Mouse (Mus musculus): Measurements from ENCODE around the gene Serpina3g. TPM values are rescaled to one million over a fixed set of nuclear protein-coding genes. Genes with fewer than 3 reads are reported as not detected.

Gene Serpina3g
- polyA plus RNA-seq, 1 experiment from 2014 or later: 6.1 TPM

DNA sequence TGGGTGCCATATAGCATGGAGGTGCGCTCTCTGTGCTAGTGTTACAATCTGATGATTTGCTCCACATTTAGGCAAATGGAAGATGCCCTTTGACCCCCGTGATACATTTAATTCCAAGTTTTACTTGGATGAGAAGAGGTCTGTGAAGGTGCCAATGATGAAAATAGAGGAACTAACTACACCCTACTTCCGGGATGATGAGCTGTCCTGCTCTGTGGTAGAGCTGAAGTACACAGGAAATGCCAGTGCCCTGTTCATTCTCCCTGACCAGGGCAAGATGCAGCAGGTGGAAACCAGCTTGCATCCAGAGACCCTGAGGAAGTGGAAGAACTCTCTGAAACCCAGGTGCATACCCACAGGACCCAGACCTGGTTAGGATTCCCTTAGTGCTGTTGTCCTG, 30.3 kb downstream of the Serpina3g start:
- Histone ChIP-seq H3K9me3 (ENCODE audit: control insufficient read depth) (no peaks in the 10 kb centered on the region), H3K4me1 (replicated peaks; ENCODE audit: control insufficient read depth, insufficient read depth, low read length) (no peaks in the 10 kb centered on the region), H3K9ac (ENCODE audit: low read depth, low read length) (no peak overlapping the region), H3K27ac (ENCODE audit: low read depth, low read length) (no peak overlapping the region), H3K27me3 (replicated peaks; ENCODE audit: control insufficient read depth, insufficient read depth, low read length) (no peaks in the 10 kb centered on the region), H3K4me3 (ENCODE audit: low read depth, low read length) (no peak overlapping the region), H3K4me2 (replicated peaks; ENCODE audit: low read depth) (no peak overlapping the region), H3K36me3 (ENCODE audit: control insufficient read depth, insufficient read depth) (no peaks in the 10 kb centered on the region)
- TF ChIP-seq CTCF (IDR thresholded peaks at IDR 0.05; ENCODE audit: low read depth): no peak
- 75% methylated on average over 3 of the region's 3 CpGs for WGBS
- ATAC-seq: no peak

DNA sequence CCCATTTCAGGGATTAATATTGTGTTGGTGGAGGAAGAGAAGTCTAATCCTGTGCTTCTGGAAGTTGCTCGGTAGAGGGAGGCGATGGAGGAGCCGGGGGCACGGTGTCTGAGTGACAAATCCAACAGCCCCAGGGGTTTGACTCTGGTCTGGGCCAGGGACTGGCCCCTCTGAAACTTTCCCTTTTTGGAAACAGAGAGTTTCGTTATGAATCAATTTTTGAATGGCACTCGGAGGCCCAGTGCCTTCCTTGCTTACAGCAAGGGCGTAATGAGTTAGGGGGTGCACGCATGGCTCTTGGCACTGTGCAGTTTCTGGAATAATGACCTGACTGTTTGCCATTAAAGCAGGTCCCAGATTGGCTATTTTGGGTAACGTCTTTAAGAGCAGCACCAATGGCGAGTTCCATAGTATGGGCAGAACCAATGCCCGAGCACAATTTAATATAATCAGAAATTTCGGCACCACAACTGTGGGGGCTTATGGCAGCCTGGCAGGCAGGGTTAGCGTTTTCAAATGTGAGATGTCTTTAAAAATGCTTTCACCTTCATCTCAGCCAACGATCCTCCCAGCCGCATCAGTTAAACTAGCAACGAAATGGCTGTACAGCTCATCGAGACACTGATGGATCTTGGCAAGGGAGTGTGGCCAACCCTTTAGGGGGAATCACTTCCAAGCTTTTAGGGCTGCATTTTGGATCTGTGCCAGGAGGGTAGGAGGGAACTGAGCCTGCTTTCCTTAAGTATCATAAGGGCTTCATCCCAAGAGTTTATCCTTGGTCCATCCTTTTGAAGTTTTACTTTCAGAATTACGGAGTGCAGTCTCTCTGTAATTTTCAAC, 42.4 kb downstream of the Serpina3g start:
- no peak overlapping the region for H3K9ac ChIP-seq (ENCODE audit: low read depth, low read length)
- no peaks in the 10 kb centered on the region for H3K9me3 ChIP-seq (ENCODE audit: control insufficient read depth)
- no peak overlapping the region for H3K27ac ChIP-seq (ENCODE audit: low read depth, low read length)
- no peaks in the 10 kb centered on the region for H3K36me3 ChIP-seq (ENCODE audit: control insufficient read depth, insufficient read depth)
- ATAC-seq: no peak
- TF ChIP-seq CTCF (IDR thresholded peaks at IDR 0.05; ENCODE audit: low read depth): no peak
- H3K4me2 ChIP-seq (replicated peaks; ENCODE audit: low read depth): no peak overlapping the region
- WGBS: 88% methylated on average over 18 of the region's 18 CpGs
- no peaks in the 10 kb centered on the region for H3K4me1 ChIP-seq (replicated peaks; ENCODE audit: control insufficient read depth, insufficient read depth, low read length)
- no peaks in the 10 kb centered on the region for H3K27me3 ChIP-seq (replicated peaks; ENCODE audit: control insufficient read depth, insufficient read depth, low read length)
- no peak overlapping the region for H3K4me3 ChIP-seq (ENCODE audit: low read depth, low read length)

DNA sequence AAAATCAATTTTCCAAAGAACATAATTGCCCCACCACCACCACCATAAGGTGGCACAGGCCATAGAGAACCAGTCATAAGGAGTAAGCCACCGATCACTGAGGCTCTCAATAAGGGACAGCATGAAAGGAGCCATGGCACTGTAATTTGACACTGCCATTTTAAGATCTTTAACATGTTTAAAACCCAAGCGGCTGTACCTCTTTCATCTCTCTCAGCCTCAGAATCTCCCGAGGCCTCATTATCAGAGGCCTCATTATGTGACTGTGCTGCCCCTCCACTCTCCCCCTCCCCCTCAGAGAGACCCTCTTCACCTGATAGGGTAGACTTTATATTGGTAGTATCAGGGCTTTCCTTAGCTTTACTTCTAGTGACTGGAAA, 43.0 kb downstream of the Serpina3g start:
- no peak for TF ChIP-seq CTCF (IDR thresholded peaks at IDR 0.05; ENCODE audit: low read depth)
- no peak overlapping the region for H3K9ac ChIP-seq (ENCODE audit: low read depth, low read length)
- H3K27ac ChIP-seq (ENCODE audit: low read depth, low read length): no peak overlapping the region
- H3K4me1 ChIP-seq (replicated peaks; ENCODE audit: control insufficient read depth, insufficient read depth, low read length): no peaks in the 10 kb centered on the region
- H3K36me3 ChIP-seq (ENCODE audit: control insufficient read depth, insufficient read depth): no peaks in the 10 kb centered on the region
- no peak for ATAC-seq
- H3K4me2 ChIP-seq (replicated peaks; ENCODE audit: low read depth): no peak overlapping the region
- H3K9me3 ChIP-seq (ENCODE audit: control insufficient read depth): no peaks in the 10 kb centered on the region
- no peak overlapping the region for H3K4me3 ChIP-seq (ENCODE audit: low read depth, low read length)
- no peaks in the 10 kb centered on the region for H3K27me3 ChIP-seq (replicated peaks; ENCODE audit: control insufficient read depth, insufficient read depth, low read length)
- 26% methylated on average over 3 of the region's 3 CpGs for WGBS

DNA sequence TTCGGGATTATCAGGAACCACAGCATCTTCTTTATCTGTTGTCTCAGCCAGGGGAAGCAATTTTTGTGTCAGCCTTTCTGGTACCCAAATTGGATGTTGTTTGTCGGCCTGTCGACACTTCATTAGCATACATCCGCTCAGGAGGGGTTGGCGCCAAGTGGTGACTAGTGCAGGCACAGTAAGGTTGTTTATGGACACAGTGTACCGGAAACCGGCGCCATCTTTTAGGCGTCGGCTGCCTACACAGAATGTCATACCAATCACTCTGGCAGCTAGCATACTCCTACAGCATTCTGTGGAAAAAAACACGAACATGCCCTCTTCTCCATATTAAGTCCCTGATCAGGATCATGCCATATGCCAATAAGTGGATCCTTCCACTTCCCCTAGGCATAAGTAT, 47.3 kb downstream of the Serpina3g start:
- no peaks in the 10 kb centered on the region for H3K27me3 ChIP-seq (replicated peaks; ENCODE audit: control insufficient read depth, insufficient read depth, low read length)
- no peak for TF ChIP-seq CTCF (IDR thresholded peaks at IDR 0.05; ENCODE audit: low read depth)
- no peak overlapping the region for H3K27ac ChIP-seq (ENCODE audit: low read depth, low read length)
- no peak overlapping the region for H3K4me2 ChIP-seq (replicated peaks; ENCODE audit: low read depth)
- no peak overlapping the region for H3K4me3 ChIP-seq (ENCODE audit: low read depth, low read length)
- ATAC-seq: no peak
- H3K9me3 ChIP-seq (ENCODE audit: control insufficient read depth): no peaks in the 10 kb centered on the region
- no peak overlapping the region for H3K9ac ChIP-seq (ENCODE audit: low read depth, low read length)
- no peaks in the 10 kb centered on the region for H3K4me1 ChIP-seq (replicated peaks; ENCODE audit: control insufficient read depth, insufficient read depth, low read length)
- 93% methylated on average over 11 of the region's 11 CpGs for WGBS
- H3K36me3 ChIP-seq (ENCODE audit: control insufficient read depth, insufficient read depth): no peaks in the 10 kb centered on the region

DNA sequence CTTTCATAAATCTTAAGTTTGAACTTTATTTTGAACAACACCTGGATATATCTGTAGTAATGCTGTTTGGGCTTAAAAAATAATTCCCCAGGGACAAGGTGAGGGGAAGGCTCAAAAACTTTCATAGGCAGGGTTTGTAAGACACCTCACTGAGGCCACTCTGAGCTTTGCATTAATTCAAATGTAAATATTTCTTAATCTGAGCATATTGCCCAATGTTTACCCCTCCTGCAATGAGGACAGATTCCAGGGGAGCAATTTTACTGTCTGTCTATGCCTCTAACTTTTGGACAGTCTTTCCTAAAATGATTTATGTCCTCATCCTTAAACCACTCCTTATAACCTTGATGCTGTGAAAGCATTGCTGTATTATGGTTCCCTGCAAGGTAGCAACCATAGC, 52.3 kb downstream of the Serpina3g start:
- no peak for TF ChIP-seq CTCF (IDR thresholded peaks at IDR 0.05; ENCODE audit: low read depth)
- Histone ChIP-seq H3K36me3 (ENCODE audit: control insufficient read depth, insufficient read depth) (no peaks in the 10 kb centered on the region), H3K9ac (ENCODE audit: low read depth, low read length) (no peak overlapping the region), H3K4me1 (replicated peaks; ENCODE audit: control insufficient read depth, insufficient read depth, low read length) (no peaks in the 10 kb centered on the region), H3K4me2 (replicated peaks; ENCODE audit: low read depth) (no peak overlapping the region), H3K27ac (ENCODE audit: low read depth, low read length) (no peak overlapping the region), H3K9me3 (ENCODE audit: control insufficient read depth) (no peaks in the 10 kb centered on the region), H3K27me3 (replicated peaks; ENCODE audit: control insufficient read depth, insufficient read depth, low read length) (no peaks in the 10 kb centered on the region), H3K4me3 (ENCODE audit: low read depth, low read length) (no peak overlapping the region)
- no peak for ATAC-seq

DNA sequence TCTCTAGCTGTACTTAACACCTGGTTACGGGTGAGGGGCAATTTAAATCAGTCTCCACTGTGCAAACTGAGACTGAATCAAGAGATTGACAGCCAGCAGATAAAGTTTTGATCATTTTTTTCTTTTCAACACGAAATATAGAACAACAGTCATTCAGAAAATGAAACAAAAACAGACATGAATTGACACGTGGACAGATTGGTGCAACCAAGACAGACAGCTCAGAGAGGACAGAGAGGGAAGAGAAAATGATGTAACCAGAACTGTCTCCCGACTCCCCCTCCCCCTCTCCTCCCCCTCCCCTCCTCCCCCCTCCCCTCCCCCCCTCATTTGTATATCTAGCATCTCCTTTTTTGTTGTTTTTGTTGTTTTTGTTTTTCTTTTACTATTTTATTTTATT, 53.8 kb downstream of the Serpina3g start:
- WGBS: 43% methylated on average over 4 of the region's 4 CpGs
- Histone ChIP-seq H3K36me3 (ENCODE audit: control insufficient read depth, insufficient read depth) (no peaks in the 10 kb centered on the region), H3K4me2 (replicated peaks; ENCODE audit: low read depth) (no peak overlapping the region), H3K9ac (ENCODE audit: low read depth, low read length) (no peak overlapping the region), H3K9me3 (ENCODE audit: control insufficient read depth) (no peaks in the 10 kb centered on the region), H3K4me1 (replicated peaks; ENCODE audit: control insufficient read depth, insufficient read depth, low read length) (no peaks in the 10 kb centered on the region), H3K27ac (ENCODE audit: low read depth, low read length) (no peak overlapping the region), H3K4me3 (ENCODE audit: low read depth, low read length) (no peak overlapping the region), H3K27me3 (replicated peaks; ENCODE audit: control insufficient read depth, insufficient read depth, low read length) (no peaks in the 10 kb centered on the region)
- ATAC-seq: no peak
- TF ChIP-seq CTCF (IDR thresholded peaks at IDR 0.05; ENCODE audit: low read depth): no peak

Other genes starting within 250 kb of the Serpina3g start
- not detected in 2 replicates for gene Serpina11, start 246.3 kb upstream of the Serpina3g start, polyA plus RNA-seq (2015; fragmentation: Nextera tagmentation; extraction: Ambion mirVana)
- not detected in 2 replicates for gene Serpina9, start 222.5 kb upstream of the Serpina3g start, polyA plus RNA-seq (2015; fragmentation: Nextera tagmentation; extraction: Ambion mirVana)
- not detected in 2 replicates for gene Serpina12, start 191.8 kb upstream of the Serpina3g start, polyA plus RNA-seq (2015; fragmentation: Nextera tagmentation; extraction: Ambion mirVana)
- gene Serpina5, start 135.1 kb upstream of the Serpina3g start, polyA plus RNA-seq (2015; fragmentation: Nextera tagmentation; extraction: Ambion mirVana): 0.18 and 0.24 TPM in 2 replicates
- 0.09 and 0.21 TPM in 2 replicates for gene Serpina3a, start 123.5 kb upstream of the Serpina3g start, polyA plus RNA-seq (2015; fragmentation: Nextera tagmentation; extraction: Ambion mirVana)
- not detected in 2 replicates for gene Serpina3b, start 108.2 kb upstream of the Serpina3g start, polyA plus RNA-seq (2015; fragmentation: Nextera tagmentation; extraction: Ambion mirVana)
- gene Serpina3c, start 82.4 kb upstream of the Serpina3g start, polyA plus RNA-seq (2015; fragmentation: Nextera tagmentation; extraction: Ambion mirVana): 0.09 TPM in 1 of 2 replicates, not detected in the other
- gene Serpina3f, start 21.7 kb upstream of the Serpina3g start, polyA plus RNA-seq (2015; fragmentation: Nextera tagmentation; extraction: Ambion mirVana): 0.59 and 0.69 TPM in 2 replicates
- gene Serpina3i, start 26.9 kb downstream of the Serpina3g start, polyA plus RNA-seq (2015; fragmentation: Nextera tagmentation; extraction: Ambion mirVana): not detected in 2 replicates
- not detected in 2 replicates for gene Serpina3j, start 78.3 kb downstream of the Serpina3g start, polyA plus RNA-seq (2015; fragmentation: Nextera tagmentation; extraction: Ambion mirVana)
- gene Serpina3k, start 102.2 kb downstream of the Serpina3g start, polyA plus RNA-seq (2015; fragmentation: Nextera tagmentation; extraction: Ambion mirVana): not detected in 2 replicates
- not detected in 2 replicates for gene Serpina3m, start 102.2 kb downstream of the Serpina3g start, polyA plus RNA-seq (2015; fragmentation: Nextera tagmentation; extraction: Ambion mirVana)
- gene Serpina3n, start 170.5 kb downstream of the Serpina3g start, polyA plus RNA-seq (2015; fragmentation: Nextera tagmentation; extraction: Ambion mirVana): 0.18 and 0.21 TPM in 2 replicates
- gene Gsc, start 237.1 kb downstream of the Serpina3g start, polyA plus RNA-seq (2015; fragmentation: Nextera tagmentation; extraction: Ambion mirVana): 0.20 TPM in 1 of 2 replicates, not detected in the other